Mouse (Mus musculus): ENCODE results near the gene Srebf2.

DNA sequence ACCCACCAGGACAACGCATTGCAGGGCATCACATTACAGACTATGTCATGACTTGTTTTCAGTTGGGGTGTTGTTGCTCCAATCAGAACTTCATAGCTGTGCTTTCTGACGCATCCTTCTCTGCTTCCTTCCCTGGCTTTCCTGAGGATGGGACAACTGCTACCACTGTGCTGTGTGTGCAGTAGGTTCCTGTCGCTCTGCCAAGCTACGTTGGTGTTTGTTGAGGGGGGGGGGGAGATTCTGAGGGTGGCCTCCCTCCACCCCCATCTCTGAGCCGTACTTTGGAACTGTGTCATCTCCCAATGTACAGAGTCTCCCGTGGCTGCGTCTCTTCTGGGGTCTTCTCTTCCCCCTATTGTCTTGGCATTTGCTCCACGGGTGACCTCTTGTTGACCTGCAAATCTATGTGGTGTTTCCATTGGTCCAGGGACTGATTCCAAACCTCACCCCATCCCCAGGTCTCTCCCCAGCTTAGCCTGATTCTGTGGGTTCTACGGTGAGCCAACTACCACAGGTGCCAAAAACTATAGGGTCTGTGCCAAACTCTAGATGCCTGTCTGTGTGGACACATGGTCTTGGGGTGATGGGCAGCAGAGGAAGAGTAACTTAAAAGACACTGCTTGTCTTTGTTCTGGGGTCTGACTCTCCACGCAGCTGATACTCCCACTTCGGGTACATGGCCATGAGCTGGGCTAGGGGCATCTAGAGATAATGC lies 68.5 kb downstream of the Srebf2 start:
- no peak for TF ChIP-seq POLR2A (IDR thresholded peaks at IDR 0.05; ENCODE audit: insufficient read depth, low read length)
- TF ChIP-seq CTCF (IDR thresholded peaks at IDR 0.05; ENCODE audit: low read depth, low read length) = no peak
- no peak for TF ChIP-seq EP300 (IDR thresholded peaks at IDR 0.05; ENCODE audit: insufficient read depth, low read depth, low read length)

Data from ES-Bruce4 (cell line).